Mouse (Mus musculus) C2C12 (cell line): ENCODE measurements around the gene Syngr4. TPM values are rescaled to one million over a fixed set of nuclear protein-coding genes. Genes with fewer than 3 reads are reported as not detected.

ENCODE experiments used
- H3K27me3 ChIP-seq: one replicate; pipeline ENCODE4 v1.6.1; 2011; ENCODE audit not compliant: control insufficient read depth, insufficient read depth, insufficient read length
- H3K36me3 ChIP-seq: one replicate; pipeline ENCODE4 v1.6.1; 2011; ENCODE audit not compliant: control insufficient read depth, insufficient read depth
- H3K4me3 ChIP-seq: one replicate; pipeline ENCODE4 v1.5.1; 2011; ENCODE audit warnings: mild to moderate bottlenecking, control low read depth; ENCODE audit not compliant: poor library complexity, insufficient read depth, severe bottlenecking
- H3K79me2 ChIP-seq: one replicate; pipeline ENCODE4 v1.6.1; 2011; ENCODE audit not compliant: control insufficient read depth, insufficient read depth
- H3K79me3 ChIP-seq: one replicate; pipeline ENCODE4 v1.6.1; 2011; ENCODE audit warnings: low read depth, control low read depth
- H3ac ChIP-seq: one replicate; pipeline ENCODE3; 2011; ENCODE audit warnings: low read depth; ENCODE audit not compliant: control insufficient read depth, insufficient read length
- CEBPB ChIP-seq: IDR thresholded peaks from one replicate; pipeline ENCODE4 v1.6.1; 2011; ENCODE audit warnings: low read depth, mild to moderate bottlenecking, control low read depth, moderate library complexity
- CTCF ChIP-seq: IDR thresholded peaks from one replicate; pipeline ENCODE4 v1.5.1; 2011; ENCODE audit not compliant: control insufficient read depth, insufficient read depth, insufficient read length
- FOSL1 ChIP-seq: IDR thresholded peaks from one replicate; pipeline ENCODE4 v1.8.0; 2011; ENCODE audit warnings: mild to moderate bottlenecking, low read length; ENCODE audit not compliant: poor library complexity, insufficient read depth, severe bottlenecking
- MAX ChIP-seq: IDR thresholded peaks from one replicate; pipeline ENCODE4 v1.6.1; 2011; ENCODE audit warnings: mild to moderate bottlenecking, control low read depth
- MYOD1 ChIP-seq: IDR thresholded peaks from one replicate; pipeline ENCODE4 v1.6.1; 2011; ENCODE audit warnings: low read depth; ENCODE audit not compliant: control insufficient read depth, insufficient read length
- MYOG ChIP-seq: IDR thresholded peaks from one replicate; pipeline ENCODE4 v1.6.1; 2011; ENCODE audit not compliant: control insufficient read depth, insufficient read length; ENCODE audit errors: extremely low read depth
- USF1 ChIP-seq: IDR thresholded peaks from one replicate; pipeline ENCODE4 v1.6.1; 2011; ENCODE audit warnings: low read depth, mild to moderate bottlenecking, control low read depth, moderate library complexity
- polyA plus RNA-seq: library from polyadenylated mRNA; unstranded; fragments of >200 nt; fragmentation: generic; extraction: Trizol; gene quantifications from one replicate; pipeline ENCODE4 v1.2.1, GENCODE M21; 2012; ENCODE audit warnings: missing spikeins

Syngr4 gene
- polyA plus RNA-seq, 1 experiment: 0.15 TPM

- no peaks in the 10 kb centered on the region for H3K79me2 ChIP-seq
- H3ac ChIP-seq: peak overlapping the region; percentile 68
- no peaks in the 10 kb centered on the region for H3K79me3 ChIP-seq
- peaks cover 8% of the 10 kb centered on the region for H3K27me3 ChIP-seq
- TF ChIP-seq FOSL1 (no peak), MAX (peak; percentile 25)
- peak overlapping the region; percentile 48 for H3K4me3 ChIP-seq
- no peaks in the 10 kb centered on the region for H3K36me3 ChIP-seq
Observed at GRCm38 (mm10) chr7:45865925-45866910, 30.3 kb downstream of the Syngr4 start.

- Histone ChIP-seq H3K79me3 (no peaks in the 10 kb centered on the region), H3K79me2 (no peaks in the 10 kb centered on the region), H3ac (no peak overlapping the region), H3K27me3 (no peaks in the 10 kb centered on the region), H3K4me3 (no peak overlapping the region), H3K36me3 (no peaks in the 10 kb centered on the region)
- no peak for TF ChIP-seq MAX
- no peak for TF ChIP-seq CEBPB
- no peak for TF ChIP-seq FOSL1
- TF ChIP-seq MYOG: no peak
- no peak for TF ChIP-seq CTCF
- TF ChIP-seq USF1: no peak
- TF ChIP-seq MYOD1: no peak
Observed at GRCm38 (mm10) chr7:45864435-45864834, 32.1 kb downstream of the Syngr4 start.

- H3K79me2 ChIP-seq: no peaks in the 10 kb centered on the region
- H3K4me3 ChIP-seq: no peak overlapping the region
- TF ChIP-seq CTCF: no peak
- TF ChIP-seq MYOG: no peak
- TF ChIP-seq MAX: no peak
- TF ChIP-seq USF1: no peak
- TF ChIP-seq MYOD1: no peak
- TF ChIP-seq FOSL1: no peak
- no peak for TF ChIP-seq CEBPB
- no peaks in the 10 kb centered on the region for H3K36me3 ChIP-seq
- H3K79me3 ChIP-seq: no peaks in the 10 kb centered on the region
- H3K27me3 ChIP-seq: no peaks in the 10 kb centered on the region
- H3ac ChIP-seq: no peak overlapping the region
Observed at GRCm38 (mm10) chr7:45862804-45863203, 33.7 kb downstream of the Syngr4 start.

DNA sequence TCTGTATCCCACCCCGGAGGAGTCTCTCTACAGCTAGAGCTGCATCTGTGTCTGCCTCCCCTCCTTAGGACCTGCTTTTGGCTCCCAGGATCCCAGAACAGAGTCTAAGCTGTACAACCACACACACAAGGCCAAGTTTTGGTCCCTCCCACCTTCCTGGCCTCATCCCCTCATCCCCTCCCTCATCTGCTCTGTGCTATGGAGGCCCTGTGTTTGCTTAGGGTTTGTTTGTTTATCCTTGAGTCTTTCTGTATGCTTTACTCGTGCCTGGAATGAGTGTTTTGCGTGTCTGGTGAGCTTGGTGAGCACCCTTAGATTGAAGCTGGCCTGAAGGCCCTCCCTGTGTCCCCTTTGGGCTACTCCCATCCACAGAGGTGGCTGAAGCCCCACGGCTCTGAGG is 37.5 kb downstream of the Syngr4 start:
- Histone ChIP-seq H3K4me3 (no peak overlapping the region), H3K27me3 (no peaks in the 10 kb centered on the region), H3ac (no peak overlapping the region), H3K36me3 (no peaks in the 10 kb centered on the region), H3K79me3 (no peaks in the 10 kb centered on the region), H3K79me2 (no peaks in the 10 kb centered on the region)
- TF ChIP-seq MYOD1 (no peak), USF1 (no peak), MYOG (no peak), MAX (no peak), CEBPB (no peak), CTCF (no peak), FOSL1 (no peak)

GRCm38 (mm10) chr7:45856950-45857901 is 39.3 kb downstream of the Syngr4 start:
- no peak overlapping the region for H3K4me3 ChIP-seq
- no peaks in the 10 kb centered on the region for H3K36me3 ChIP-seq
- H3K27me3 ChIP-seq: no peaks in the 10 kb centered on the region
- no peak for TF ChIP-seq MYOG
- TF ChIP-seq MYOD1: no peak
- no peak for TF ChIP-seq FOSL1
- TF ChIP-seq USF1: no peak
- no peak for TF ChIP-seq CEBPB
- TF ChIP-seq MAX: no peak
- TF ChIP-seq CTCF: no peak
- H3K79me3 ChIP-seq: no peaks in the 10 kb centered on the region
- no peak overlapping the region for H3ac ChIP-seq
- H3K79me2 ChIP-seq: no peaks in the 10 kb centered on the region
